Mouse (Mus musculus) megakaryocyte progenitor cell, adult 5-6 weeks (primary cell): ENCODE data around the gene Mgarp. TPM values are rescaled to one million over a fixed set of nuclear protein-coding genes. Genes with fewer than 3 reads are reported as not detected.
"Not testable (repeated sequence)": the region's sequence is repeated elsewhere in the genome, so short reads cannot be mapped to it uniquely, and the experiment has no call there.

ENCODE experiments used
- ATAC-seq: replicated peaks from 2 replicates; pipeline ENCODE4 v1.8.0; 2016; ENCODE audit warnings: mild to moderate bottlenecking, moderate TSS enrichment, inconsistent platforms; ENCODE audit not compliant: poor library complexity
- total RNA-seq, 2 experiments: library from RNA; stranded (forward) in 1 of 2; stranded (reverse) in 1 of 2; fragments of 157-497, 149-512 nt in 1 of 2; fragments of 200-1000 nt in 1 of 2; gene quantifications; 2 replicates each; pipeline versions ENCODE4 v1.2.3 to v1.2.4; 2015 to 2017

The Mgarp gene
- total RNA-seq, 2 experiments from 2014 or later, result not detected

GRCm38 (mm10) chr3:51398667-51399066, 2.1 kb upstream of the Mgarp start:
- no peak for ATAC-seq

GRCm38 (mm10) chr3:51397700-51398299, 1.3 kb upstream of the Mgarp start:
- ATAC-seq, result no peak

GRCm38 (mm10) chr3:51395461-51396145, 935 bp downstream of the Mgarp start:
- ATAC-seq, result no peak

GRCm38 (mm10) chr3:51394881-51395280, 1.7 kb downstream of the Mgarp start:
- no peak for ATAC-seq

- ATAC-seq, result no peak
Observed at GRCm38 (mm10) chr3:51393651-51394050, 2.9 kb downstream of the Mgarp start.

GRCm38 (mm10) chr3:51393018-51393417, 3.5 kb downstream of the Mgarp start:
- not testable (repeated sequence) for ATAC-seq

GRCm38 (mm10) chr3:51391591-51391990, 4.9 kb downstream of the Mgarp start:
- no peak for ATAC-seq

GRCm38 (mm10) chr3:51391095-51391494, 5.4 kb downstream of the Mgarp start:
- ATAC-seq, result no peak

GRCm38 (mm10) chr3:51388904-51389303, 7.6 kb downstream of the Mgarp start:
- ATAC-seq, result peak; percentile 98

- no peak for ATAC-seq
Observed at GRCm38 (mm10) chr3:51387868-51388381, 8.6 kb downstream of the Mgarp start.

- no peak for ATAC-seq
Observed at GRCm38 (mm10) chr3:51387134-51387451, 9.4 kb downstream of the Mgarp start.

GRCm38 (mm10) chr3:51386441-51387133, 10.0 kb downstream of the Mgarp start:
- ATAC-seq, result no peak

- ATAC-seq, result no peak
Observed at GRCm38 (mm10) chr3:51383409-51383808, 13.1 kb downstream of the Mgarp start.

- ATAC-seq, result no peak
Observed at GRCm38 (mm10) chr3:51380660-51381014, 15.9 kb downstream of the Mgarp start.

- ATAC-seq, result no peak
Observed at GRCm38 (mm10) chr3:51379786-51380659, 16.5 kb downstream of the Mgarp start.

- ATAC-seq, result no peak
Observed at GRCm38 (mm10) chr3:51378665-51378946, 17.9 kb downstream of the Mgarp start.

- peak; percentile 67 for ATAC-seq
Observed at GRCm38 (mm10) chr3:51377878-51378664, 18.5 kb downstream of the Mgarp start.

- ATAC-seq, result peak; percentile 71
Observed at GRCm38 (mm10) chr3:51375307-51376265, 21.0 kb downstream of the Mgarp start.

GRCm38 (mm10) chr3:51373544-51373943, 23.0 kb downstream of the Mgarp start:
- no peak for ATAC-seq
